Mouse (Mus musculus) kidney, adult 11 months (tissue): ENCODE measurements at regions not wholly inside any gene's neighbourhood (a gene's known extent, or its start where the extent isn't known, plus 50 kb on each side); places are given as distances from the start of the nearest gene placed in this dataset.

Experiments
- DNase-seq: peaks from one replicate; pipeline ENCODE4 v3.0.0; 2022

DNA sequence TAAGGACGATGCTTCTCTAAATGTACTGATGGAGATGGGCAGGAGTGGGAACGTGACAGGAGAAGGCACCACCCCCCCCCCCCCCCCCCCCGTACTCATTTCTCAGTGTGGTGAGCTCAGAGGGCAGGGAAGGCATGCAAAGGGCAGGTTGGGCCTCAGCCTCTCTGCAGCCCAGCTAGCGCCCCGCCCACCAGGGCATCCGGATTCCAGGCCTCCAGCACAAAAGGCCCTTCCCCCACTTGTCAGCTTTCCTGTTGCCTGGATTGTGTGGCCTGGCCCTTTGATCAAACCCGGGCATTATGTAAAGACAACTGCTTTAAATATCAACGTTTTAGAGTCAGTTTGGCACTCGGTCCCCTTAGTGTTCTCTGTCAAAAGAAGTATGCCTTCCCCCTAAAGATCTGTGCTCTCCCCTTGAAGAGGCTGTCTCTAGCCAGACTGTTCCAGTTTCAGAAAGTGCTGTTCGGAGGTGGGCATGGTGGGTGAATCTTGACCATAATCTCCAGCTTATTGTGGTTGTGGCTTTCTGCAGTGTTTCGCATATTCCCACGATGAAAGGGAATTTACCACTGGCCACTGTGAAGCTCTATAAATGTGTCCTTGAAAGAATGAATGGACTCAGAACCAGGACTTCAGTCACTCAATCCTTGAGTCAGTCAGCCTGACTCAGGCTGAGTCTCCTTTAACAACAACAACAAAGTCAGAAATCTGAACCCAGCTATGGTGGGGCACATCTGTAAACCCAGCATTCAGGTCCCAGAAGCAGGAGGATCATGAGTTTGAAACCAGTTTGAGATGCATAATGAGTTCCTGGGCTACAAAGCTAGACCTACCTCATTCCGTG lies 192.4 kb upstream of the Klf3 start:
- DNase-seq: peak; percentile 92

DNA sequence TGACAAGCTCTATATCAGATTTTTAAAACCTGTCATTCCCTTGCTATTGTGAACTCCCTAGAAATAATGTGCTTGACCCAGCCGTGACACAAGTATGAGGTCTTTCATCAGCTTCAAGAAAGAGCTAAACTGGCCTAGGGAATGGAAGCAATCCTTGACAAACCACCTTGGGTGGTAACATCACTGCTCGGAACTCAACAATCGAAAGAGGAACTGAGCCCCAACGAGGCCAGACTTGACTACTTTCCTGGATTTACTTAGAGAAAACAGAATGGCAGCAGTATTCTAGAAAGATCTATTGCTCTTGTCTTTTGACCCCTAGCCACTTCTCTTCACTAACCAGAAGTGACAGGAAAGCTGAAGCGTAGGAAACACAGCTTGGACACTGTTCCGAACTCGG lies 191.2 kb upstream of the Klf3 start:
- no peak for DNase-seq

DNA sequence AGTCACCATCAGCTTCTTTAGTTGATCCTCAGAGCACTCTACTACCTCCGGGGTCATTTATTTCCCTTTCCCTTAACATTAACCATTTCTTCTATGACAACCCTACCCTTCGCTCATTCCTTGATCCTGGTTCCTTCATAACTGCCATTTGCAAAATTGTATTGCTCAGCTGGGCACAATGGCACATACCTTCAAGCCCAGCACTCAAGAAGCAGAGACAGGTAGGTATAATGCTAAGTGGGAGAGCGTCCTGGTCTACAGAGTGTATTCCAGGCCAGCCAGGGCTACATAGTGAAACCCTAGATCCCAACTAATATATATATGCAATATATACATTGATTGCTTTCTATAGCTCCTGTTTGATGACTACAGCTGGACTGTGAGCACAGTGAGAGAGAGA lies 189.5 kb upstream of the Klf3 start:
- no peak for DNase-seq

DNA sequence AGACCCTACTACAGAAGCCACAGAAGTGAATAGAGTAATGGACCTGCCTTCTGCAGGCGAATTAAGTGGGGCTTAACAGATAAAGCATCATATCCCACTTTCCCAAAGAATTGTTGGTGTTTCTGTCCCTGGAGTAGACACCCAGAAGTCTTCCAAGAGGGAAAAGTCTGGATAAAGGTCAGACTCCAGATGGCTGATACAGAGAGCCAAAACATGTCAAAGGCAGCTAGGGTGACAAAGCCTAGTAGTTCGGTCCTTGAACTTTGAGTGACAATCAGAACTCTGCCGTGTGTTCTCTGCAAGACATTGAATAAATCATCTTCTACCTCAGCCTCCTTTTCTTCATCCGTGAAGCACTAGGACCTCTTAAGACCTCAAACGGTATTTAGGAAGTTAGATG lies 185.1 kb upstream of the Klf3 start:
- DNase-seq: no peak

DNA sequence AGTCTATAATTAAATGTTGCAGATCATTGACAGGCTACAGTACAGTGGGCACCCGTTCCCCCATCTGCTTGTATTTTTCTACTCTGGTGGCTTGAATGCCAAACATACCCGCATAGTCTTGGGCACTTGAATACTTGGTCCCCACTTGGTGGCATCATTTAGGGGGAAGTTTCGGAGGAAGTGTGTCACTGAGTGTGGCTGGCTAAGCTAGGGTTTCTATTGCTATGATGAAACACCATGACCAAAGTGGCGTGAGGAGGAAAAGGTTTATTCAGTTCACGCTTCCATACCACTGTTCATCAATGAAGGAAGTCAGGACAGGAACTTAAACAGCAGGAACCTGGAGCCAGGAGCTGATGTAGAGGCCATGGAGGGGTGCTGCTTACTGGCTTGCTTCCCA lies 183.4 kb upstream of the Klf3 start:
- DNase-seq: no peak

DNA sequence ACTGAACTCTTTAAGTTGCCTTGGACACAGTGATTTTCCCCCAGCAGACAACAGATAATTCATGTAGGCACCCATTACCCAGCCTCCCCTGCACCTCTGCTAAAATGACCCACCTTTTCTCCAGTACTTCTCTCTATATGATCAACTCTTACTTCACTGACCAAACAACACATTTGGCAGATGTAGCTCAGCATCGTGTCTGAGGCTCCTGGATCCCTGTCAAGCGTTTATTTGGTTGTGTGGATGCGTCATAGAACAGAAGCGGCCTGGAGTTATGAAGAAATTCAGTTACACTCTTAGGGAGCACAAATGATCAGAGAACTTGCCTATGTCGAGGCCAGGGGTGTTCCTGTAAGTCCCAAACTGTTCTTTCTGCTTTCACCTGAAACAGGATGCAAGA lies 182.5 kb upstream of the Klf3 start:
- no peak for DNase-seq

DNA sequence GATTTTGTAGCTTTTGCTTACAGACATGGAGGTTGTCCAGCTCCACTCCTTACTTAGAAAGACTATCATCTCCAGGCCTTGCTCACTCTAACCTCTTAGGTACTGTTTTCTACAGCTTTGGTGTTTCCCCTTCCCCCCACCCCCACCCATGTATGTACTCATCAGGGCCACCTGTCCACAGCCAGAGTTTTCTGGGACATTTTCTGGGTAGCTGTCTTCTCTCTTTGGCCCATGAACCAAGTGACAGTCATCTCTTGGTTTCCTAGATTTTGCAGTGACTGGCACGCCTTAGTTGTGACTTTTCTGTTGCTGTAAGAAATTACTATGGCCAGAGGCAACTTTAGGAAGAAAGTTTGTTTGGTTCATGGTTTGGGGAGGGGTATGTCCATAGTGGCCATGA lies 181.8 kb upstream of the Klf3 start:
- DNase-seq: no peak

DNA sequence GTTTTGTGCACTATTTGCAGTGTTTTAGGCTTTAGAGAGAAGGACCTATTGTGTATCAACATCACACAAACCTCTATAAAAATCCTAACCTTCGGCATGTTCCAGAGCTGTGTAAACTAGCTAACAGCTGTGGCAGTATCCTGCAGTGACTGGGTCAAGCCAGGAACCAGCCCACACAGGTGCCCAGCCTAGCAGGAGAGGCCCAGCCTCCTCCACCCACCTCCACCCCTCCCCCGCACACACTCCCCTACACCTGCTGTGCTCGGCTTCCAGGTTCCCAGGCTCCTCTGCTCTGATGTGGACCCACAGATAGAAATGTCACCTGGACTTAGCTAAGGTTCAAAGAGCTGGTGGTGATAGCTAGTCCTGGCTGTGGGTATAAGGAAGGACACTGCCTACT lies 179.5 kb upstream of the Klf3 start:
- DNase-seq: peak; percentile 78

DNA sequence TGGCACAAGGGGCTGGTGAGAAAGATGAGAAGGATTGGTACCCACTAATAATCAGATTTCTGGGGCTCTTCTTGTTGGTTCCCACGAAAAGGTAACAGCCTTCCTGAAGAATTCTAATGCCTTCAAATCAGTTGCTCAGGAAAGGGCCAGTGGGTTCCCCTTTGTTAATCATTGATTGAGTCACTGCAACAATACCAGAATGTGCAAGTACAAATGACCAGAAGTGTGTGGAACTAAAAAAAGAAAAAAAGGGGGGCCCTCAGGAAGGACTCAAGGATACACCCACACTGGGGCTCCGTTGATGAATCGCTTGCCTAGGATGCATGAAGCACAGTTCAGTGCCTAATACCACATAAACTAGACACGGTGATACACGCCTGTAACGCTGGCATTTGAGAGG lies 179.0 kb upstream of the Klf3 start:
- peak; percentile 57 for DNase-seq

DNA sequence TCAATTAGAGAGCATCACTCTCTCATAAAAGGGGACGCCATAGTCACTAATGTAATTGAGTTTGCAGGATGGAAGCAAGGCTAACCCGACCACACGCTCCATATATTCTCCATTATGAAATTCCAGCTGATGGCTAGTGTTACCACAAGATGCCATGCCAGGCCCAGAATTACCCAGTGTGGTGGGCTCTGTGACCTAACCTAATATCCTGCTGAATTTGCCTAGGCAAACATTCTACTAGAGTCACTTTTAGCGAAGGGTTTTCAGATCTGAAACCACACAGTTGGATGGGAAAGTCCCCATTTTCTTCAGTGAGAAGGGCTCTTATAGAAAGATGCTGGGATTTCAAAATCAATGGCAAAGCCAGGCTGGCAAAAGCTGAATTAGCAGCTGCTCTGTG lies 177.8 kb upstream of the Klf3 start:
- peak; percentile 12 for DNase-seq

DNA sequence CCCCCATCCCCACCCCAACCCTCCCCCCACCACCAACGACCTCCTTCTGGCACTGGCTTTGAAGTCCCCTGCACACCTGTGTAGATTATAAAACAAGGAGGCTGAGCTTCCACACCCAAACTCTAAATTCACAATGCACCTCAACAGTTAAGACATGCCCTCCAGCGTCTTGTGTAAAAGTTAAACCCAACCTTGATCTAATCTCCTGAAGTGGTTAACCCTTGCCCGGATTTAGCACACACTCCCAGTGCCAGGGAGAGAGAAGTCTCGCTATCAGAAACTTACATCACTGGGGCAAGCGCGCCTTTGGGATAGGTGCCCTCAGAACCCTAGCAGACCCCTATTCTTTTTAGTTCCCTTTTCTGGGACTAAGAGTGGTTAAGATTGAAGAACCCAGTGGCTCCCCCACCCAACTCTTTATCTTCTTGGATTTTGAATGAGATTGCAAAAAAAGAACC lies 177.3 kb upstream of the Klf3 start:
- DNase-seq: peak; percentile 51

DNA sequence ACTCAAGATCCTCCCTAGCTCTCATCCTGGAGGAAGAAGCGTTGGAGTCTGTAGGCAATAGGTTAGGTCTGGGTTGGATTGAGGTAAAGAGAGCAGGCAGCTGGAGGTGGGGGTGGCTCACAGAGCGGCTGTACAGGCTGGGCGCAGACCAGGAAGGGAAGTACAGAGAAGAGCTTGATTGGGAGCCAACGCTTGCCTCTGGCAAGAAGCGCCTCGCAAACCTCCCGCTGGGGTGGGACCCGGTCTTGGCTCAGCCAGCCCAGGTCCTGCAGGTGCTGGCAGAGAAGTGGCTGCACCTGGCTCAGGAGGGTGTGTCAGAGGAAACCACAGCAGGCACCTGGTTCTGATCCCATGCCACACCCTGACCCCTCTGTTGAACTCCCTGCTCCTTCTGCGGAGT lies 176.8 kb upstream of the Klf3 start:
- peak; percentile 61 for DNase-seq

DNA sequence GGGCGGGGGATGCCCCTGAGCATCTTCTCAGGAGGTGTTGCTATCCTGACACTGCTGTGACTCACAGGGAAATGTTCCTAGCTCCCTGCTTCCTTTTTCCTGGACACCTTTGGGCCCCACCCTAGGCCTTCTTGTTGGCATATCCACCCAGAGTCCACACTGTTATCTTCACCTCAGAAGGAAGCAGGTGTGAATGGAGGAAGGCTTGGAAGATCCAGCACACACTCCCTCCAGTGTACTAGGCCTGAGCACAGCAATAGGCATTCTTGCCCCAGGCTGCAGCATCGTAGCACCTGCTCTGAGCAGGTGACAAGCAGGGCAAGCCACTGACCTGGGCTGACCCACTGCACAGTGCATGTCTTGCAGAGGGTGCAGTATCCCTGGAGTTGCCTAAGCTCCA lies 172.6 kb upstream of the Klf3 start:
- DNase-seq: no peak

DNA sequence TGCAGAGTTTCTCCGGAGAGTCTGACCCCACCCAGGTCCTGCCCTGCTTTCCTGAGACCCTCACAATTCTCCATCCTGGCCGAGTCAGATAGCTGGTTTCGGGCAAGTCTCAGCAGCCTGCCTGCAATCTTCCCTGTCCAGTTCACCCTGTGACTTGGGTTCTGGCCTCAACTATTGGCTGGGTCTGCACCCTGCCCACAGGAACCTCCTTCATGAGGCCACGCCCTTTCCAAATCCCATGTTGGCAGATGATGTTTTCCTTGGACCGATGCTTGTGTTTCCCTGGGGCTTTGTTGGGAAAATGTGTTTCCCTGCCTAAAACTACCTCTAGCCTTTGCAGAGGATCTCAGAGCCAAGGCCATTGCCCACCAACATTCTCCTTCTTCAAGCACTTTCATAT lies 171.0 kb upstream of the Klf3 start:
- no peak for DNase-seq

DNA sequence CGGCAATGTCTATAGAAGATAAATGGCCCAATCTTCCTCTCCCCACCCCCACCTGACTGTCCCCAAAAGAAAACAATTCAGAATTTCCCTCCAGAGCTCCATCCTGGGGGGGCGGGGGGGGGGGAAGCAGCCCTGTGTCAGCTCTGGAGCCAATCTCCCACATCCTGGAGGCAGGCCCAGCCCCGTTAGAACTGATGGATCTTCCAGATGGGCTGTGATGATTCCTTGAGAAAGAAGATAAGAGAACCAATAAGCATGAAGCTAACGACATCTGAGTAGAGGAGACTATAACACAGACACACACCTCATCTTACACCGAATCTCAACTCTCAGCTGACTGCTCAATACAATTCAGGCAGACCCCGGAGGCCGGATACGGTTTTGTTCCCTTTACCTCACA lies 169.2 kb upstream of the Klf3 start:
- DNase-seq: no peak

DNA sequence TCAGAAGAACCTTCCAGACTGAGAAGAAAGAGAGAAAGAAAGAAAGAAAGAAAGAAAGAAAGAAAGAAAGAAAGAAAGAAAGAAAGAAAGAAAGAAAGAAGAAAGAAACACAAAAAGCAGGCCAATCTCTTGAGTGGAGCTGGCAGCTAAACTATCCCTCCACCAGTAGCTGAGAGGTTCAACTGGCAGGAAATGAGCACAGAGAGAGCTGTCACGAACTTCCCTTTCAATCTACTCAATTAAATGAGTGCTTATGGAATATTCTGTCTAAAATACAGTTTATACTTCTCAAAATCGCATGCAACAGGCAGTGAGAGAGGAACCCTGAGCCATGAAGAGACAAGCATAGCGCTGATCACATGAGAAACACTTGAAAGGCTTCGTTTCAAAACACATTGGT lies 168.5 kb upstream of the Klf3 start:
- no peak for DNase-seq

DNA sequence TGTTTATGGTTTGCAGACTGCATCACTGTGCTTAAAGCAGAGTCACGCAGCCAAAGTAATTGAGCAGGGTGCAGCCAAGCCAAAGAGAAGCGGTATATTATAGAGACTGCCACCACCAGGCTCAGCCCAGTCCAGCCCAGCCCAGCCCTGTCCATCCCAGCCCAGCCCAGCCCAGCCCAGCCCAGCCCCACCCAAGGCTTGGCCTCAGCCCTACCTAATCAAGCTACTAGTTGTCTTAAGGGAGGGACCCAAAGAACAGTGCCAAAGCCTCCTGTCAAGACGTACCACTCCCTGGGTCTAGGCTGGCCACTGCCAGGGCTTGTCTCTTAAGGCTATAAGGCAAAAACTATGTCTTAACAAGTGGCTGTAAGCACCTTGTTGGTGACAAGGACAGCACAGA lies 166.9 kb upstream of the Klf3 start:
- DNase-seq: no peak

DNA sequence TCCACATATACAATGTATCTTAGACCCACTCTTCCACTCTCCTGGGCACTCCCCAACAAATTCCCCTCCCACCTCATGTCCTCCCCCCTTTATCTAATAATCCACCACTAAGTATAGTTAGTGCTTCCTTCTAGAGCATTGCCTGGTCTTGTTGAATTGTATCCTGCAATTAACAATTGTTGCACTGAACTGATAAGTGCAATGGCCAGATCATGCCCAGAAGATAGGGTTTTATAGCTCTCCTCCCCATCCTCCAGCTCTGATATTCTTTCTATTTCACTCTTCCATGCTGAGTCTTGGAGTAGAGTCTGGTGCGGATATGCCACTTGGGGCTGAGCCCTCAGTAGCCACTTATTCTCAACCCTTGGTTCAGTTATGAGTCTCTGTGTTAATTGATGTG lies 159.6 kb upstream of the Klf3 start:
- DNase-seq: no peak

DNA sequence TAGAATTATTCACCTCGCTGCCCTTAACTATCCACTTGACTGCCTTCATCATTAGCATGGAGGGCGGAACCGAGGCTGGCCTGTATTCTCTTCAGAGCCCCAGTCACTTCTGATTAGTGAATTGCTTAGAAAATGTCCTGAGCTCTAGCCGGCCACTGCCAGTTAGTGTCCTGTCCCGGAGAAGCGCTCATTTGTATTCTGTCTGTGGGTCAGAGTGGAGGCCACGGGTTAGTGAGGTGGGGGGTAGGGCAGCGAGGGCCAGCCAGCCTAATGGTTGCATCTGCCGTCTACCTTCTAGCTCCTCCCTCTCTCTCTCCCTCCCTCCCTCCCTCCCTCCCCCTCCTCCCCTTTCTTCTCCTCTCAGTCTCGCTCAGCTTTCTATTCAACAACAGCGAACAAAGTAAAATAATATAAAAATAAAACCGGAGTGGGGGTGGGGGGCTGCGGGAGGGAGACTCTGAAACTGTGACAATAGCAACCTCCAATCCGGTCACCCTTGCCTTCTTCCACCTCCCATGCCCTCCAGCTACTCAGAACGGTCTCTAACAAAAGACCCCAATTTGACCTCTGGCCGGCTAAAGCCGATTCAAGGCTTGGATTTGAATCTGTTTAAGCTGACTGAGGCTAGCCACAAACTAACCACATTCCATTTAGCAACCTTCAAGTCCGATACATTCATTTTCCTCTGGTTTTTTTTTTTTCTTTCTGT lies 155.6 kb upstream of the Klf3 start:
- peak; percentile 72 for DNase-seq

DNA sequence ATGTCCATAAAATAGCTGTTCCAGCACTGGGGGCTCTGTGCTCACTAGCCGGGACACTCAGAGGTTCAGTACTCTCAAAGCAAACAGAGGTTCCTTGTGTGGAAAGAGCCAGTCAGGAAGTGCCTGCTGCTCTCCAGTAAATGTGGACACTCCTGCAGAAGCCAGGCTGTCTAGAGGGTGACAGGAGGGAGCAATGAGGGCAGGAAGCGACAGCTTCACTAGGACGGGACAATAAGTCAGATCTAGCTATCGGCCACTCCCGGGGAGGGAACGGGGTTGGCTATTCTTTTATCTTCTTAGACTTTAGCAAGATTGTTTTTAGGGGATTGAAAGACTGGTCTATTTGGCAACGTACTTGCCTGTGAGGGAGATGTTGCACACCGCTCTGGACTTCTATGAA lies 154.7 kb upstream of the Klf3 start:
- peak; percentile 27 for DNase-seq

DNA sequence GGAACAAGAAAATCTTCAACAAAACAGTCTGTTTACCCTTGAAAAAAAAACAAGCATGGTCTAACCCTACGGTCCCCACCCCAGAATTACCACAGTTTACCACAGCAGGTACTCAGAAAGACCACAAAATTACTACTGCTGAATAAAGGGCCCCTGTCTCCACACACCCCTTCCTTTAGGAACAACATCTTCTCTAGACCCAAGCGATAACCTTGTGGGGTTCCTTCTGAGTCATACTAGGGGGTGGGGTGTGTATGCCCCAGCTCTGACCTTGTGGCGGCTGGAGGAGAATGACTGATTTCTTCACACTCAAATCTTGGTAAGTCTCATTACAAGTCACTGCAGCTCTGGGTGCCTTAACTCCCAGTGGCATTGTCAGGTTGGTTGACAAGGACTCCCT lies 151.8 kb upstream of the Klf3 start:
- no peak for DNase-seq

DNA sequence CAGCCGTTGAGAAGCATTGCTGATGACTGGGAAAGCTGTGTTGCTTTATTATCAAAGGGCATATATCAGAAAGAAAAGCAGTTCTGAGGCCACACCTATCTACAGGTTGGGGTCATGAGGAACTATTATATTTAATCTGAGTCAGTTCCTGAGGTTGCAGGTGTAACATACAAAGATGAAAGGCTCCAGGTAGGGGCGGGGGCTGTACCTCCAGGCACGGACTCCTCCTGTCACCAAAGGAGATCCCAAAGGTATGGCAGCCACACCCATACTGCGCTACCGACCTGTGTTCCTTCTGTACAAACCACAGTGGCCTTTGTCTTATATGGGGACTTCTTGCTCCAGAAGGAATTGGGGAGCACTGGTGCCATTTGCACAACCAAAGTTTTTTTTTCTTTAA lies 149.4 kb upstream of the Klf3 start:
- DNase-seq: no peak

DNA sequence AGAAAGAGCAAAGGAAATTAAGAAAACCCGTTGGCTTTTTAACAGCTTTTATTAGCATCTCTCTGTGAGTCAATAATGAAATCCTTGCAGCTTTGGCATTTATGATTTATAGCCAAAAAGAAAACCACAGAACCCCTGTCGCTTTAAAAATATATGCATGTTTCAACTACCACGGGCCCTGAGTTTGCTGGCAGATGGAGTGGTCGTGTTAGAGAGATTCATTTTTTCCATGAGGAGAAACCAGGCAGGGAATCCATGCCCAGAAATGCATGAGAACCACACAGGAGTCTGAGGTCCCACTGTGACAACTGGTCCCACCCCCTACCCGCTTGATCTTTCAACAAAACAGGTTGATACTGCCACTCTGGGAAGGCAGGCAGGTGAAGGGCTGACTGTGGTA lies 147.9 kb upstream of the Klf3 start:
- no peak for DNase-seq

DNA sequence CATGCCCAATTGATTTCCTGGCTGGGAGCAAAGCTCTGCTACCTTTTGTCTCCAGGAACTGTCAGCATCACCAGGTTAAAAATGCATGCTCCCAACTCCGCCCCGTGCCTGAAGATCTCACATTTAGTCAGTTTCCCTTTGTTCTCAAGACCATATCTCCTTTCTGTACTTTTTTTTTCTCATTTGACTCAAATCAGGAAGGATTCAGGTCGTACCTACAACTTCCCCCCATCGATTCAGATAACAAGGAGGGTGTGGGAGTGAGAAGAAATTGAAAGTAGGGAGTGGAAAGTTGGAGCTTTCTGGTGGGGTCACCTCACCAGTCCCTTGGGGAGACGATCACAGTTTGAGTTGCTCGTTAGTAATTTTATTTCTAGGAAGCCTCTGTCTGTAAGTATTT lies 141.2 kb upstream of the Klf3 start:
- DNase-seq: no peak

DNA sequence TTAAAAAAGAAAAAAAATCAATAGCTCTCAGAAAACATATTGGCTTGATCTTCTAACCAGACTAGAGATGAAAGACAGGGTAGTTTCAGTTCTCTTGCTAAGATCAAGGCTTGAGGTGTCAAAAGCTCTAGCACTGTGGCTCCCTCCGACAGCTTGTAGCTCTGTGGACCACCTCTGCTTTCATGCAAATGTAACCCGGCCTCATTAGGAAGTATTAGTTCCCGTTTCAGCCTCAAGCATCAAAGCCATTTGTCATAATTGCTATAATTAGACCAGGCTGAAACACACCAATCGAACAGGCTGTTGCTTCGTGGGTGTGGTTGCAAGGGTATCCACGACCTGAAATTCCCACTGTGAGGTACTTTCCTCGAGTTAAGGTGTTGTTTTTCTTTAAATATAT lies 140.7 kb upstream of the Klf3 start:
- no peak for DNase-seq
